Mouse (Mus musculus) megakaryocyte, embryonic 14.5 days (primary cell): ENCODE measurements around the gene Hpcal4. TPM values are rescaled to one million over a fixed set of nuclear protein-coding genes. Genes with fewer than 3 reads are reported as not detected.

ENCODE experiments used
- H3K27me3 ChIP-seq: replicated peaks from 2 replicates; pipeline ENCODE3; 2012; ENCODE audit warnings: inconsistent platforms
- H3K36me3 ChIP-seq: replicated peaks from 2 replicates; pipeline ENCODE3; 2012; ENCODE audit warnings: low read length, inconsistent platforms, mixed read lengths
- H3K4me1 ChIP-seq: 2 replicates; pipeline ENCODE4 v1.6.1; 2012; ENCODE audit warnings: inconsistent platforms
- H3K4me3 ChIP-seq: replicated peaks from 2 replicates; pipeline ENCODE3; 2012; ENCODE audit warnings: moderate library complexity, mild to moderate bottlenecking, inconsistent platforms
- H3K9me3 ChIP-seq: 2 replicates; pipeline ENCODE4 v1.6.1; 2012; ENCODE audit warnings: inconsistent platforms
- FLI1 ChIP-seq: IDR thresholded peaks from 2 replicates; pipeline ENCODE4 v1.6.1; 2012; ENCODE audit warnings: low read length, inconsistent platforms, mixed read lengths
- GATA1 ChIP-seq: IDR thresholded peaks from 3 replicates; pipeline ENCODE4 v1.6.1; 2012; ENCODE audit warnings: mixed read lengths, low read length, inconsistent platforms, borderline replicate concordance
- polyA plus RNA-seq: library from polyadenylated mRNA; stranded (reverse); fragments of >175 nt; gene quantifications from 2 replicates; pipeline ENCODE4 v1.2.3, GENCODE M21; 2012; ENCODE audit warnings: low replicate concordance; ENCODE audit not compliant: insufficient read depth

Gene Hpcal4
- not detected in 2 replicates for polyA plus RNA-seq

DNA sequence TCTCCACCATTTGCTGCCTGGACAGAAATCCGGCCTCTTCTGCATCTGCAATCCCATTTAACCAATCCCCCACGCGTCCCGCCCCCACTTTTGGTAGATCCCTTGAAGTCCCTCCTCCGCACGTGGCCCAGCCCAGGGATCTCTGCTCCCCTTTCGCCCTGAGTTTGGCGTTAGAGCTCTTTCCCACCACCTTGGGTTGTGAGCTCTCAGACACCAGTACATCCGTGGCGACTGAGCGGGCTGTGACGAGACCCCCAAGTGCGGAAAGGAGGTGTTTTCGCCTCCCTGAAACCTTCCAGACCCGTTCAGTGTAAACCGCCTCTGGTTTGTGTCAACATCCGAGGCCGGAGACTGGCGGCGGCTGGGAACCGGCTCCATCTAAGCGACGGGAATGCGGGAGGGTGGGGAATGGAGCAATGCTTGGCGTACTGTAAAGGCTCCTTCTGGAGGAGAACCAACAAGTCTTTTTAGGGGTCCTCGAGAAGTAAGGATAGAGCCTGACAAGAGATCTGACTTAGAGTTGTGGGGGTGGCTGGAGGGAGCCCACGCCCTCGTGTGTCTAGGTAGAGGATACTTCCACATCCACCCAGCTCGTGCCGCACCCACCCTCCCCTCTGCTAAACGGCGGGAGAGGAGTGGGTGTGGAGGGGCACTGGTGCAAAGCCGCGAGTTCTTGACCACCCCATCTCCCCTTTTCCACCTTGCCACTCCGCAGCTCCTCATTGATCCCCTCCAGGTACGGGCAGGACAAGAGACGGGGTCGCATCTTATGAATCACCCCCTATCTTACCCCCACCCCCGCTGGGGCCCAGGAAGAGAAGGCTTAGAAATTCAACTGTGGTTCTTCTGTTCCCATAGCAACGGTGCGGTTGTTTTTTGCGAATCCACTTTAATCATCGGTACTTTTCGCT, at the start of gene Hpcal4:
Gene Hpcal4, plus strand, starts transcription at position 900 of the 911 bp plus-strand sequence.
- H3K27me3 ChIP-seq: peaks cover 98% of the 10 kb centered on the region
- peaks cover 21% of the 10 kb centered on the region for H3K4me1 ChIP-seq
- peaks cover 17% of the 10 kb centered on the region; the same call in 1 of the 2 replicates for H3K9me3 ChIP-seq
- peak within 1 kb of the TSS; percentile 88 for H3K4me3 ChIP-seq
- TF ChIP-seq GATA1 (no peak), FLI1 (no peak)
- H3K36me3 ChIP-seq: no peaks in the 10 kb centered on the region

- H3K27me3 ChIP-seq: no peaks in the 10 kb centered on the region
- TF ChIP-seq FLI1 (no peak), GATA1 (no peak)
- no peak overlapping the region for H3K4me3 ChIP-seq
- H3K9me3 ChIP-seq: no peaks in the 10 kb centered on the region
- H3K36me3 ChIP-seq: peaks cover 47% of the 10 kb centered on the region
- H3K4me1 ChIP-seq: peaks cover 32% of the 10 kb centered on the region
Measured at GRCm38 (mm10) chr4:123137551-123137950, 45.5 kb upstream of the Hpcal4 start.

GRCm38 (mm10) chr4:123139513-123140154, 43.4 kb upstream of the Hpcal4 start, which contains the start of gene Ppie:
TSS of gene Ppie (minus strand) at chr4:123139951.
- Histone ChIP-seq H3K36me3 (peaks cover 26% of the 10 kb centered on the region), H3K9me3 (peaks cover 3% of the 10 kb centered on the region; the same call in 1 of the 2 replicates), H3K4me3 (peak within 1 kb of the TSS; percentile 96), H3K27me3 (peaks cover 11% of the 10 kb centered on the region), H3K4me1 (peaks cover 25% of the 10 kb centered on the region)
- TF ChIP-seq FLI1 (peak; percentile 41; the same call in 1 of the 2 replicates), GATA1 (no peak)

DNA sequence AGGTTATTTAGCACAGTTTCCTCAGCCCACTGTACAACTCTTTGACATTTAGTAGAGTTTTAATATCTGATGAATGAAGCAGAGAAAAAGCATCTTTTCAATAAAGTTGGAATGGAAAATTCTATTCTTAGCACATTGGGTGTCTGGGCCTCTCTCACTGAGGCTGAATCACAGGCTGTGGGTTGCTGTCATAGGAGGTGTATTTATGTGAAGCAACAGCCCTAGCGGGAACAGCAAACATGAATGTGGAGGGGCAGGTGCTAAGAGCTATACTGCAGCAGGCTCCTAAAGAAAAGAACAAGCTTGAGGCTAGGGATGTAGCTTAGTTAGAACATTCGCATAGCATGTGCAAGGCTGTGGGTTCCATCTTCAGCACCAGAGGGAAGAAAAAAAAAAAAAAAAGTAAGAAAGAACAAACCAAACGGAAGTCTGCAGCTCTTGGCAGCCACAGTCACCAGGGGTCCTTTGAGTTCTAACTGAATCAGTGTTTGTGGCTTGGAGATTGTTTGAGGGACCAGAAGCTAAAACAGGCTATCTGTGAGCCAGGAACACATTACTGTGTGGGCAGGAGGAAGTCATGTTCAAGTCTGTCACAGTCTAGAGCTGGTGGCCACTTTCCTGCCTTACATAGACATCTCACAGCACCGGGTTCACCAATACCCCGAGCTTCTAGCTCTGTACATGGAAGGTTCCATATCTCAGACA, 35.4 kb upstream of the Hpcal4 start:
- H3K4me1 ChIP-seq: peaks cover 23% of the 10 kb centered on the region
- peaks cover 3% of the 10 kb centered on the region; the same call in 1 of the 2 replicates for H3K9me3 ChIP-seq
- TF ChIP-seq FLI1: no peak
- TF ChIP-seq GATA1: no peak
- H3K36me3 ChIP-seq: no peaks in the 10 kb centered on the region
- H3K4me3 ChIP-seq: no peak overlapping the region
- peaks cover 35% of the 10 kb centered on the region for H3K27me3 ChIP-seq

- H3K4me3 ChIP-seq: no peak overlapping the region
- no peaks in the 10 kb centered on the region for H3K36me3 ChIP-seq
- no peak for TF ChIP-seq FLI1
- no peak for TF ChIP-seq GATA1
- peaks cover 13% of the 10 kb centered on the region for H3K27me3 ChIP-seq
- peaks cover 4% of the 10 kb centered on the region for H3K9me3 ChIP-seq
- H3K4me1 ChIP-seq: peaks cover 35% of the 10 kb centered on the region
Measured at GRCm38 (mm10) chr4:123152003-123152402, 31.0 kb upstream of the Hpcal4 start.

- Histone ChIP-seq H3K4me3 (no peak overlapping the region), H3K9me3 (peaks cover 12% of the 10 kb centered on the region), H3K27me3 (peaks cover 12% of the 10 kb centered on the region), H3K36me3 (no peaks in the 10 kb centered on the region), H3K4me1 (peaks cover 25% of the 10 kb centered on the region)
- TF ChIP-seq GATA1 (no peak), FLI1 (no peak)
Measured at GRCm38 (mm10) chr4:123152976-123153375, 30.1 kb upstream of the Hpcal4 start.

DNA sequence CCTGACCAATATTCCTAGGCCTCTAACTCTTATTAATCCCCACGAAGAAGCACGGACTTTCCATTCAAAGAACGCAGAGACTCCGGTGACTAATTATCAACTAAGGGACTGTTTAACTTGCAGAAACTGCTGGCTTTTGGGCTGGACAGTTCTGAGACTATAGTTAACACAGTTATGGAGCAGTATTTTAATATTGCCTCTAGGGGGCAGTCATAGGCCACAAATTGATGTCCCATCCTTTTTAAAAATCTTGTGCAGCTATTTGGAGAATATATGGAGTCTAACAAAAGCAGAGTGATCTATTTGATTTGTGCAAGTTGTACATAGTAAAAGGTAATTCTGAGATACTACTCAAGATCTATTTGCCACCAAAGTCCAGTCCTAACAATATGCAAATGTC, 28.0 kb upstream of the Hpcal4 start:
- no peak for TF ChIP-seq FLI1
- no peak for TF ChIP-seq GATA1
- Histone ChIP-seq H3K4me3 (no peak overlapping the region), H3K9me3 (peaks cover 18% of the 10 kb centered on the region), H3K36me3 (no peaks in the 10 kb centered on the region), H3K4me1 (peaks cover 20% of the 10 kb centered on the region), H3K27me3 (peaks cover 22% of the 10 kb centered on the region)

DNA sequence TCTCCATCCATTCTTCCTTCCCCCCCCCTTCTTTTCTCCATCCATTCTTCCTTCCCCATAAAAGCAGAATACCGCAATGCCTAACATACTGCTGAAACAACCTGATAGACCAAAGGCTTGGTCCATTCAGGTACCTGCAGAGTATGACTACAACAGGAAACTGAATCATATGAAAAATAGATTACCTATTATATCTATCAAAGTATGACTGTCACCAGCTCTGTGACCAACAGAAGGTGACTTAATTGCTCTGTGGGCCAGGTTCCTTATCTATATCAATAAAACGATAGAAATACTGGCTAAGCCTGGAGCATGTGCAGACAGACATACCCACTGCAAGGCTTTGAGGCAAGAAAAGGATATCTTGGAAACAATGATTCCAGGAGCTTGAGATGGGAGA, 27.6 kb upstream of the Hpcal4 start:
- Histone ChIP-seq H3K27me3 (peaks cover 26% of the 10 kb centered on the region), H3K9me3 (peaks cover 20% of the 10 kb centered on the region), H3K4me1 (peaks cover 21% of the 10 kb centered on the region), H3K4me3 (no peak overlapping the region), H3K36me3 (no peaks in the 10 kb centered on the region)
- no peak for TF ChIP-seq FLI1
- no peak for TF ChIP-seq GATA1

GRCm38 (mm10) chr4:123155840-123156239, 27.2 kb upstream of the Hpcal4 start:
- Histone ChIP-seq H3K36me3 (no peaks in the 10 kb centered on the region), H3K9me3 (peaks cover 20% of the 10 kb centered on the region), H3K27me3 (peaks cover 30% of the 10 kb centered on the region), H3K4me3 (peak overlapping the region; percentile 38), H3K4me1 (peaks cover 25% of the 10 kb centered on the region)
- no peak for TF ChIP-seq FLI1
- no peak for TF ChIP-seq GATA1
